Comparison of ENCODE assay signal across 8 mouse cellular contexts in the genomic region with DNA sequence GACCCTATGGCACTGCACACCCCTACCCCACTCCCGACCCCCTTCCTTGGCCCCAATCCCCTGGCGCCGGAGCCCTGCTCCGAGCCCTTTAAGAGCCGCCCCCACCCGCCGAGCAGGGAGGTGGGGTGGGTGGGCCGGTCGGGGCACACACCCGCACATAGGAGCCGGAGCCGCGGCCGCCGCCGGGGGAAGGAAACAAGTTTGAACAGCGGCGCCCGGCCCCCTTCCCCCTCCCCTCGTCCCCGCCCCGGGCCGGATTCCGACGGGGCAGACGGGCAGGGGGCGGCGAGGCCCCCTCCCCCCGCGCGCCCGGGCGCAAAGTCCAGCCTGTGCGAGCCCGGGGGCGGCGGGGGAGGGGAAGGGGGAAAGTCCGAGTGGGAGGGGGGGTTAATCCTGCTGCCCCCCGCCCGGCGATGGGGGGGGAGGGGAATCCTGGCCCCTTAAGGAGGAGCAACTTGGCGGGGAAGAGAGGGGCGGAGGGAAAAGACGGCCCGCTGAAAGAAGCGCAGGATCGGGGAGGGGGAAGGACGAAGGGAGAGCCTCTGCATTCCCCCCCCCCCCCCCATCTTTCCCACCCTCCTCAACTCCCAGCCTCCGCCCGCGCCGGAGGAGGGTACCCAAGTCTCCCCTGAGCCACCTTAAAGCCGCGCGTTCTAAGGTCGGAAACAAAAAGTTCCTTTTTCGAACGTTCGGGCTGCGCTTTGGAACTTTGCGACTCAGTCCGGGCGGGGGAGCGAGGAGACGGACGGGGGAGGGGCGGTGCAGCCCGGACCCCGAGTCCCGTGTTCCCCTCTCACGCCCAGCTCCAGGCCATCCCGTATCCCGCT. TPM values are rescaled to one million over a fixed set of nuclear protein-coding genes. Genes with fewer than 3 reads are reported as not detected.
DNase-seq lines count a peak whose midpoint lies in the region; ATAC-seq lines count a peak whose summit lies in the region.

No protein-coding gene starts in this region.

- peak; percentile 59 for DNase-seq in 3T3-L1 (ENCODE audit: low read depth, low spot score)
- peak; percentile 65 for DNase-seq in adipocyte (ENCODE audit: low spot score)
- peak; percentile 94 for DNase-seq in embryonic facial prominence, embryonic 10.5 days (ENCODE audit: low spot score)
- DNase-seq in heart, adult 9 months (ENCODE audit: low spot score in 2 of 2): peak; percentile 80
- peak; percentile 75 to 80 for DNase-seq in kidney, adult 8-10 months
- DNase-seq in liver, embryonic 13.5 days: no peak
- peak; percentile 89 for DNase-seq in neural tube, embryonic 10.5 days (ENCODE audit: extremely low spot score, low spot score)
- DNase-seq in testis, postnatal 10 days (ENCODE audit: low spot score): peak; percentile 88

- peak overlapping the region; percentile 90 for H3K9ac ChIP-seq in liver, embryonic 13.5 days

- H3K36me3 ChIP-seq in embryonic facial prominence, embryonic 10.5 days (replicated peaks): peaks cover 33% of the 10 kb centered on the region
- peaks cover 17% of the 10 kb centered on the region for H3K36me3 ChIP-seq in liver, embryonic 13.5 days

- peak overlapping the region; percentile 99 for H3K4me2 ChIP-seq in liver, embryonic 13.5 days

- peak; percentile 49 for ATAC-seq in liver, embryonic 13.5 days (ENCODE audit: low read depth)

- H3K27ac ChIP-seq in embryonic facial prominence, embryonic 10.5 days (replicated peaks): peak overlapping the region; percentile 97
- peak overlapping the region; percentile 89 for H3K27ac ChIP-seq in liver, embryonic 13.5 days

- WGBS in embryonic facial prominence, embryonic 10.5 days: 1% methylated on average over 72 of the region's 73 CpGs
- under 1% methylated on average over 48 of the region's 73 CpGs for WGBS in liver, embryonic 13.5 days (ENCODE audit: insufficient replicate concordance)

- no peaks in the 10 kb centered on the region for H3K9me3 ChIP-seq in embryonic facial prominence, embryonic 10.5 days
- no peaks in the 10 kb centered on the region for H3K9me3 ChIP-seq in liver, embryonic 13.5 days (replicated peaks)

- H3K4me1 ChIP-seq in embryonic facial prominence, embryonic 10.5 days: peaks cover 56% of the 10 kb centered on the region
- H3K4me1 ChIP-seq in liver, embryonic 13.5 days (replicated peaks): peaks cover 66% of the 10 kb centered on the region

- H3K4me3 ChIP-seq in embryonic facial prominence, embryonic 10.5 days: peak overlapping the region; percentile 98
- H3K4me3 ChIP-seq in liver, embryonic 13.5 days (replicated peaks): peak overlapping the region; percentile 84

- H3K27me3 ChIP-seq in embryonic facial prominence, embryonic 10.5 days (replicated peaks; ENCODE audit: low read depth, poor library complexity, severe bottlenecking): no peaks in the 10 kb centered on the region
- peaks cover 6% of the 10 kb centered on the region for H3K27me3 ChIP-seq in liver, embryonic 13.5 days

RNA-seq across cellular contexts. Expression of a gene that starts 1.0 kb away (rescaled TPM):
- 10.9 and 11.5 TPM in 2 replicates for polyA plus RNA-seq in embryonic facial prominence, embryonic 10.5 days (2016; fragmentation: Nextera tagmentation; extraction: Ambion mirVana)
- 4.3 TPM in 2 replicates for polyA plus RNA-seq in liver, embryonic 13.5 days (2015; fragmentation: Nextera tagmentation; extraction: Ambion mirVana)

RNA-seq across cellular contexts. Expression of a gene that starts 11.9 kb away (rescaled TPM):
- polyA plus RNA-seq in embryonic facial prominence, embryonic 10.5 days (2016; fragmentation: Nextera tagmentation; extraction: Ambion mirVana): 10.6 and 10.7 TPM in 2 replicates
- 6.2 and 6.3 TPM in 2 replicates for polyA plus RNA-seq in liver, embryonic 13.5 days (2015; fragmentation: Nextera tagmentation; extraction: Ambion mirVana)

RNA-seq across cellular contexts. Expression of a gene that starts 18.0 kb away (rescaled TPM):
- polyA plus RNA-seq in embryonic facial prominence, embryonic 10.5 days (2016; fragmentation: Nextera tagmentation; extraction: Ambion mirVana): 17.1 and 21.4 TPM in 2 replicates
- polyA plus RNA-seq in liver, embryonic 13.5 days (2015; fragmentation: Nextera tagmentation; extraction: Ambion mirVana): 9.7 and 10.4 TPM in 2 replicates

RNA-seq across cellular contexts. Expression of a gene that starts 28.3 kb away (rescaled TPM):
- 2.7 and 3.3 TPM in 2 replicates for polyA plus RNA-seq in embryonic facial prominence, embryonic 10.5 days (2016; fragmentation: Nextera tagmentation; extraction: Ambion mirVana)
- 2.0 and 2.1 TPM in 2 replicates for polyA plus RNA-seq in liver, embryonic 13.5 days (2015; fragmentation: Nextera tagmentation; extraction: Ambion mirVana)

RNA-seq across cellular contexts. Expression of a gene that starts 29.1 kb away (rescaled TPM):
- polyA plus RNA-seq in embryonic facial prominence, embryonic 10.5 days (2016; fragmentation: Nextera tagmentation; extraction: Ambion mirVana): 11.3 and 12.0 TPM in 2 replicates
- 27.0 and 27.6 TPM in 2 replicates for polyA plus RNA-seq in liver, embryonic 13.5 days (2015; fragmentation: Nextera tagmentation; extraction: Ambion mirVana)
